ENCODE assay signal across 10 mouse cellular contexts in the genomic region with DNA sequence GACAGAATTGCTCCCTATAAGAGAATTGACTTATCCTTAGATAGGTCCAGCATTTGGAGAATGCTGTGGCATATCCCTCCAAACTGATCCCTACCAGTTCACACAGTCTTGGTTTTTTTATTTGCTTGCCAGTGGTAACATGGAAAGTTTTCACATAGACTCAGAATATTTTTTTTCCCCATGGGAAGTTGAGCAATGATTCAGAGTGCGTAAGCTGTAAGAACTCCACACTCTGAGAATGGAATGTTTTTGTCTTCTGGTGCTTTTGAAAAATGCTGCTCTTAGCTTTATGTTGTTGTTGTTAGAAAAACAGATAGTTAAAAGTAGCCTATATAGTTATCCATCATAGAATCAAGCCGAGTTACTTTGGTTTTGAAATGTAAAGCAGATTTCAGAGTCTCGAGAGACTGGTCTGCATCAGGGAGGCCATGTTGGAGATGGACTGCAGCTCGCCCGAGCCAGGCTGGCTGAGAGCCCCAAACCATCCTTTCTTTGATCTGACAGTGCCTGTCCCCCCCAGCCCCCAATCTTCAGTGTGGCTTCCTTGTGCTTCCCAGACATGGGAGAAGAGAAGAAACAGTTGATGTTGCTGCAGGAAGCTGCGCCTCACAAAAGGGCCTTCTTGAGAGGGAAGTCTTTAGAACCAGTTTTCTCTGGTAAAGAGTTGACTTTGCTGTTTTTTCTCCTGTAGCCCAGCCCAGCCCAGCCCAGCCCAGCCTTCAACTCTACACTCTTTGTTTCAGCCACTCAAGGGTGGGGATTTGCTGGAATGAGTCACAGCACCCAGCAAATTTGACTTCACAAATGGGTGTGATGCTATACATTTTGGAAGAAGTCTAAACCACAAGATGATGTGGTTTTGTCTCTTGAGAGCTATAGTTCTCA. TPM values are rescaled to one million over a fixed set of nuclear protein-coding genes. Genes with fewer than 3 reads are reported as not detected.
A peak's percentile ranks its signal among the peaks of the same experiment; 100 is the strongest.
DNase-seq lines count a peak whose midpoint lies in the region; ATAC-seq and TF ChIP-seq lines count a peak whose summit lies in the region.
"Had no signal": no experiment of that assay in that cellular context is flagged by ENCODE, and none has a peak within 500 bp of the region (broad histone marks: within the 10 kb centered on the region; RNA-seq: fewer than 3 reads in every experiment).

No protein-coding gene starts in this region.

- no peak overlapping the region for H3K4me3 ChIP-seq in heart, embryonic 16.5 days (ENCODE audit: low read length)
- H3K4me3 ChIP-seq in neural tube, embryonic 12.5 days = no peak overlapping the region
- H3K4me3 ChIP-seq in bone marrow, adult 2 months (replicated peaks; ENCODE audit: control insufficient read depth, low read depth, low read length) = no peak overlapping the region
- H3K4me3 ChIP-seq in stomach, embryonic 15.5 days (replicated peaks) = no peak overlapping the region
- H3K4me3 ChIP-seq: embryonic facial prominence, embryonic 12.5 days had no signal

- no peak for TF ChIP-seq POLR2A in bone marrow, adult 2 months (IDR thresholded peaks at IDR 0.05; ENCODE audit: borderline replicate concordance, control insufficient read depth, low read depth, low read length)

- H3K27ac ChIP-seq in heart, embryonic 16.5 days (ENCODE audit: low read length) = peak overlapping the region; percentile 30; the same call in 1 of the 2 replicates
- H3K27ac ChIP-seq in neural tube, embryonic 12.5 days = 0 out of 2 replicates have a peak overlapping the region, but pooled peaks have one; percentile 5
- H3K27ac ChIP-seq in bone marrow, adult 2 months (ENCODE audit: control insufficient read depth, insufficient read depth, low read depth, low read length, poor library complexity) = peak overlapping the region; percentile 21; the same call in 1 of the 2 replicates
- 0 out of 2 replicates have a peak overlapping the region, but pooled peaks have one; percentile 28 for H3K27ac ChIP-seq in stomach, embryonic 15.5 days
- H3K27ac ChIP-seq: embryonic facial prominence, embryonic 12.5 days had no signal

- H3K9ac ChIP-seq in heart, embryonic 16.5 days (ENCODE audit: low read length) = no peak overlapping the region
- H3K9ac ChIP-seq in neural tube, embryonic 12.5 days = no peak overlapping the region
- no peak overlapping the region for H3K9ac ChIP-seq in stomach, embryonic 15.5 days
- H3K9ac ChIP-seq: embryonic facial prominence, embryonic 12.5 days had no signal

- H3K4me2 ChIP-seq in heart, embryonic 16.5 days (ENCODE audit: low read depth, low read length) = no peak overlapping the region
- H3K4me2 ChIP-seq in neural tube, embryonic 12.5 days (replicated peaks) = no peak overlapping the region
- no peak overlapping the region for H3K4me2 ChIP-seq in stomach, embryonic 15.5 days
- H3K4me2 ChIP-seq: embryonic facial prominence, embryonic 12.5 days had no signal

- no peaks in the 10 kb centered on the region for H3K9me3 ChIP-seq in heart, embryonic 16.5 days (replicated peaks; ENCODE audit: control insufficient read depth, low read length)
- no peaks in the 10 kb centered on the region for H3K9me3 ChIP-seq in neural tube, embryonic 12.5 days
- no peaks in the 10 kb centered on the region for H3K9me3 ChIP-seq in stomach, embryonic 15.5 days
- H3K9me3 ChIP-seq: embryonic facial prominence, embryonic 12.5 days had no signal

- peaks cover 36% of the 10 kb centered on the region for H3K36me3 ChIP-seq in heart, embryonic 16.5 days (ENCODE audit: control insufficient read depth, insufficient read depth)
- peaks cover 33% of the 10 kb centered on the region for H3K36me3 ChIP-seq in neural tube, embryonic 12.5 days
- H3K36me3 ChIP-seq in stomach, embryonic 15.5 days = peaks cover 16% of the 10 kb centered on the region

- no peak for TF ChIP-seq CTCF in bone marrow, adult 2 months (IDR thresholded peaks at IDR 0.05; ENCODE audit: control insufficient read depth, insufficient read depth, low read length)

- intact Hi-C loops in heart, postnatal 25 days (cut with DNase I) = no loop called here

- ATAC-seq in heart, embryonic 16.5 days (replicated peaks; ENCODE audit: extremely low read depth, insufficient read depth, low FRiP score) = no peak
- no peak for ATAC-seq in neural tube, embryonic 12.5 days (ENCODE audit: low FRiP score, low read depth)
- peak; percentile 36; the same call in 1 of the 2 replicates for ATAC-seq in stomach, embryonic 15.5 days (ENCODE audit: insufficient read depth, low FRiP score, low read depth)

- WGBS in heart, embryonic 16.5 days = 67% methylated on average over 6 of the region's 6 CpGs
- WGBS in neural tube, embryonic 12.5 days = 81% methylated on average over 6 of the region's 6 CpGs
- WGBS in bone marrow, adult 2 months = 68% methylated on average over 6 of the region's 6 CpGs
- WGBS in stomach, embryonic 15.5 days = 69% methylated on average over 6 of the region's 6 CpGs

- no peaks in the 10 kb centered on the region for H3K27me3 ChIP-seq in heart, embryonic 16.5 days (ENCODE audit: control insufficient read depth, insufficient read depth, low read length)
- H3K27me3 ChIP-seq in neural tube, embryonic 12.5 days (replicated peaks) = no peaks in the 10 kb centered on the region
- H3K27me3 ChIP-seq in stomach, embryonic 15.5 days (replicated peaks) = no peaks in the 10 kb centered on the region
- H3K27me3 ChIP-seq: embryonic facial prominence, embryonic 12.5 days had no signal

- peaks cover 18% of the 10 kb centered on the region for H3K4me1 ChIP-seq in heart, embryonic 16.5 days (ENCODE audit: control insufficient read depth, insufficient read depth, low read length)
- no peaks in the 10 kb centered on the region for H3K4me1 ChIP-seq in neural tube, embryonic 12.5 days
- H3K4me1 ChIP-seq in bone marrow, adult 2 months (ENCODE audit: control insufficient read depth, insufficient read depth, low read length) = no peaks in the 10 kb centered on the region; the same call in 1 of the 2 replicates
- peaks cover 3% of the 10 kb centered on the region; the same call in 1 of the 2 replicates for H3K4me1 ChIP-seq in stomach, embryonic 15.5 days

- no peak for DNase-seq in heart, postnatal 25 days (ENCODE audit: low spot score)
- DNase-seq in neural tube, embryonic 10.5 days (ENCODE audit: extremely low spot score, low spot score) = no peak
- DNase-seq in urinary bladder, adult 2 months (ENCODE audit: low spot score) = no peak
- DNase-seq in frontal cortex, postnatal 25 days (ENCODE audit: low spot score in 2 of 2) = no peak
- DNase-seq: lung, adult 18-20 months had no signal

RNA-seq across cellular contexts. Expression of gene Prkar1a, which starts 22.2 kb away (rescaled TPM):
- polyA plus RNA-seq in heart, embryonic 16.5 days (2015; fragmentation: Nextera tagmentation; extraction: Ambion mirVana) = 455 and 485 TPM in 2 replicates
- total RNA-seq in heart, postnatal 25 days (2021) = 100 to 1,000 TPM; 330 to 341 TPM
- 454 TPM in 2 replicates for polyA plus RNA-seq in neural tube, embryonic 12.5 days (2016; fragmentation: Nextera tagmentation; extraction: Ambion mirVana)
- 46.3 and 64.2 TPM in 2 replicates for polyA plus RNA-seq in bone marrow, adult 2 months (2011; ENCODE audit: insufficient read depth, insufficient read length, low replicate concordance, missing spikeins)
- polyA plus RNA-seq in stomach, embryonic 15.5 days (2015; fragmentation: Nextera tagmentation; extraction: Ambion mirVana) = 291 and 297 TPM in 2 replicates
- 176 and 189 TPM in 2 replicates for polyA plus RNA-seq in urinary bladder, adult 2 months (2012; rRNA removed)

RNA-seq across cellular contexts. Expression of gene Fam20a, which starts 50.7 kb away (rescaled TPM):
- 3.1 and 3.4 TPM in 2 replicates for polyA plus RNA-seq in heart, embryonic 16.5 days (2015; fragmentation: Nextera tagmentation; extraction: Ambion mirVana)
- total RNA-seq in heart, postnatal 25 days (2021) = 1 to 10 TPM; 4.3 to 4.9 TPM
- 1.8 and 2.6 TPM in 2 replicates for polyA plus RNA-seq in neural tube, embryonic 12.5 days (2016; fragmentation: Nextera tagmentation; extraction: Ambion mirVana)
- polyA plus RNA-seq in bone marrow, adult 2 months (2011; ENCODE audit: insufficient read depth, insufficient read length, low replicate concordance, missing spikeins) = 2.7 and 3.4 TPM in 2 replicates
- polyA plus RNA-seq in stomach, embryonic 15.5 days (2015; fragmentation: Nextera tagmentation; extraction: Ambion mirVana) = 2.3 and 3.0 TPM in 2 replicates
- 10.6 and 11.8 TPM in 2 replicates for polyA plus RNA-seq in urinary bladder, adult 2 months (2012; rRNA removed)

RNA-seq across cellular contexts. Expression of gene Wipi1, which starts 59.6 kb away (rescaled TPM):
- polyA plus RNA-seq in heart, embryonic 16.5 days (2015; fragmentation: Nextera tagmentation; extraction: Ambion mirVana) = 51.6 and 55.3 TPM in 2 replicates
- 100 to 1,000 TPM; 105 to 107 TPM for total RNA-seq in heart, postnatal 25 days (2021)
- 19.7 and 21.5 TPM in 2 replicates for polyA plus RNA-seq in neural tube, embryonic 12.5 days (2016; fragmentation: Nextera tagmentation; extraction: Ambion mirVana)
- polyA plus RNA-seq in bone marrow, adult 2 months (2011; ENCODE audit: insufficient read depth, insufficient read length, low replicate concordance, missing spikeins) = 13.3 and 18.3 TPM in 2 replicates
- polyA plus RNA-seq in stomach, embryonic 15.5 days (2015; fragmentation: Nextera tagmentation; extraction: Ambion mirVana) = 36.4 and 37.5 TPM in 2 replicates
- polyA plus RNA-seq in urinary bladder, adult 2 months (2012; rRNA removed) = 44.9 and 49.1 TPM in 2 replicates
